17 mouse cellular contexts compared by ENCODE assay signal in the genomic region with DNA sequence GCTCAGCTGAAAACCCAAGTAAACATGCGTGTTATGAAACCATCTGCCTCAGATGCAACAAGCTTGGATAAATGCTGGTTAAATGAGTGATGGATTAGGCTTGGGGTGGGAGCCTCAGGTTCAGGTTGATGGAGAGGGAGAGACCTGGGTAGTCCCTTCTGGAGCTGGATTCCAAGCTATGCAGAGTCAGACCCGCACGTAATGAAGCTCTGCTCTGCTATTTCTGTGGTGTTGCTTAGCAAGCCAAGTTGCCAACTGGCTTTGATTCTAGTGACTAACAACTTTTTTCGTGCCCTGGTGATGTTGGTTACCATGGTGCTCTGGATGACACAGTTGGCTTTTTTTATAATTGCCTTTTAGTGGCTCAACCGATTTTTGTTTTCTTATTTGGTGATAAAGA. TPM values are rescaled to one million over a fixed set of nuclear protein-coding genes. Genes with fewer than 3 reads are reported as not detected.
DNase-seq lines count a peak whose midpoint lies in the region; ATAC-seq and TF ChIP-seq lines count a peak whose summit lies in the region.
"Had no signal": no experiment of that assay in that cellular context is flagged by ENCODE, and none has a peak within 500 bp of the region (broad histone marks: within the 10 kb centered on the region; RNA-seq: fewer than 3 reads in every experiment).

No protein-coding gene starts in this region.

- peak; percentile 33 for DNase-seq in hindbrain, postnatal 0 days (ENCODE audit: low spot score)
- peak; percentile 93 for DNase-seq in brain, adult 2 months (ENCODE audit: low read depth, low spot score)
- peak; percentile 64 to 82 for DNase-seq in frontal cortex, adult 2 months (ENCODE audit: extremely low spot score in 1 of 2, low spot score in 1 of 2)
- peak in 1 of 2 experiments; percentile 50 for DNase-seq in left cerebral cortex, adult 2 months (ENCODE audit: extremely low spot score in 1 of 2, low spot score in 2 of 2)
- no peak for DNase-seq in ovary, postnatal 14 days (ENCODE audit: low spot score)
- no peak for DNase-seq in midbrain, embryonic 14.5 days
- DNase-seq: adrenal gland, postnatal 25 days; lung, embryonic 14.5 days had no signal

- H3K9me3 ChIP-seq in hindbrain, postnatal 0 days (ENCODE audit: low read length): no peaks in the 10 kb centered on the region
- no peaks in the 10 kb centered on the region for H3K9me3 ChIP-seq in hindbrain, embryonic 16.5 days (ENCODE audit: control insufficient read depth, low read length)
- H3K9me3 ChIP-seq in midbrain, embryonic 14.5 days (ENCODE audit: control insufficient read depth, low read length): no peaks in the 10 kb centered on the region
- H3K9me3 ChIP-seq: midbrain, embryonic 10.5 days; neural tube, embryonic 12.5 days had no signal

- H3K4me2 ChIP-seq in hindbrain, postnatal 0 days (ENCODE audit: low read depth, low read length): no peak overlapping the region
- no peak overlapping the region for H3K4me2 ChIP-seq in hindbrain, embryonic 16.5 days (ENCODE audit: low read length)
- no peak overlapping the region for H3K4me2 ChIP-seq in midbrain, embryonic 14.5 days (ENCODE audit: low read length)
- H3K4me2 ChIP-seq: heart, embryonic 11.5 days; lung, embryonic 14.5 days; neural tube, embryonic 12.5 days had no signal

- H3K36me3 ChIP-seq in hindbrain, postnatal 0 days (ENCODE audit: insufficient read depth, low read length): no peaks in the 10 kb centered on the region
- H3K36me3 ChIP-seq in hindbrain, embryonic 16.5 days (ENCODE audit: control insufficient read depth, insufficient read depth, low read length): no peaks in the 10 kb centered on the region
- H3K36me3 ChIP-seq in midbrain, embryonic 14.5 days (ENCODE audit: control insufficient read depth, insufficient read depth, low read length): no peaks in the 10 kb centered on the region
- H3K36me3 ChIP-seq: midbrain, embryonic 10.5 days; neural tube, embryonic 12.5 days had no signal

- H3K4me1 ChIP-seq in hindbrain, postnatal 0 days (ENCODE audit: insufficient read depth, low read length): no peaks in the 10 kb centered on the region
- H3K4me1 ChIP-seq in hindbrain, embryonic 16.5 days (ENCODE audit: control insufficient read depth, insufficient read depth, low read depth, low read length): no peaks in the 10 kb centered on the region
- H3K4me1 ChIP-seq in midbrain, embryonic 14.5 days (ENCODE audit: control insufficient read depth, insufficient read depth, low read length): no peaks in the 10 kb centered on the region
- H3K4me1 ChIP-seq: midbrain, embryonic 10.5 days; neural tube, embryonic 12.5 days had no signal

- no peak overlapping the region for H3K4me3 ChIP-seq in hindbrain, postnatal 0 days (ENCODE audit: low read length)
- H3K4me3 ChIP-seq in hindbrain, embryonic 16.5 days (ENCODE audit: low read length): no peak overlapping the region
- H3K4me3 ChIP-seq in left cerebral cortex, adult 2 months: peak overlapping the region; percentile 23; the same call in 1 of the 2 replicates
- no peak overlapping the region for H3K4me3 ChIP-seq in midbrain, embryonic 14.5 days (replicated peaks; ENCODE audit: low read depth, low read length)
- H3K4me3 ChIP-seq: midbrain, embryonic 10.5 days; neural tube, embryonic 12.5 days had no signal

- intact Hi-C loops in left cerebral cortex, adult 2 months (cut with DNase I): no loop called here

- H3K27ac ChIP-seq in hindbrain, postnatal 0 days: no peak overlapping the region
- H3K27ac ChIP-seq in hindbrain, embryonic 16.5 days (ENCODE audit: low read depth, low read length): no peak overlapping the region
- H3K27ac ChIP-seq in left cerebral cortex, adult 2 months: peak overlapping the region; percentile 86
- no peak overlapping the region for H3K27ac ChIP-seq in midbrain, embryonic 14.5 days (replicated peaks; ENCODE audit: low read depth, low read length)
- H3K27ac ChIP-seq: midbrain, embryonic 10.5 days; neural tube, embryonic 12.5 days; stomach, postnatal 0 days had no signal

- no peak for ATAC-seq in hindbrain, postnatal 0 days
- no peak for ATAC-seq in hindbrain, embryonic 16.5 days
- ATAC-seq in megakaryocyte, adult 5-6 weeks (ENCODE audit: poor library complexity, severe bottlenecking): no peak
- ATAC-seq in midbrain, embryonic 14.5 days (ENCODE audit: low FRiP score, low TSS enrichment): no peak

- no peak for TF ChIP-seq CTCF in hindbrain, postnatal 0 days (IDR thresholded peaks at IDR 0.05; ENCODE audit: low read depth)
- TF ChIP-seq CTCF in left cerebral cortex, adult 2 months (IDR thresholded peaks at IDR 0.05): no peak

- 51% methylated on average over 5 of the region's 5 CpGs for WGBS in hindbrain, postnatal 0 days
- 75% methylated on average over 5 of the region's 5 CpGs for WGBS in hindbrain, embryonic 16.5 days
- WGBS in midbrain, embryonic 14.5 days: 90% methylated on average over 5 of the region's 5 CpGs

- H3K9ac ChIP-seq in hindbrain, postnatal 0 days (replicated peaks; ENCODE audit: low read length): no peak overlapping the region
- no peak overlapping the region for H3K9ac ChIP-seq in hindbrain, embryonic 16.5 days (ENCODE audit: low read depth, low read length)
- H3K9ac ChIP-seq in midbrain, embryonic 14.5 days (replicated peaks; ENCODE audit: low read length): no peak overlapping the region
- H3K9ac ChIP-seq: lung, embryonic 14.5 days; neural tube, embryonic 12.5 days had no signal

- H3K27me3 ChIP-seq in hindbrain, postnatal 0 days (ENCODE audit: insufficient read depth, low read length): no peaks in the 10 kb centered on the region
- H3K27me3 ChIP-seq in hindbrain, embryonic 16.5 days (replicated peaks; ENCODE audit: control insufficient read depth, insufficient read depth, low read length): no peaks in the 10 kb centered on the region
- H3K27me3 ChIP-seq in midbrain, embryonic 14.5 days (ENCODE audit: control insufficient read depth, insufficient read depth, low read length): no peaks in the 10 kb centered on the region
- H3K27me3 ChIP-seq: CH12.LX; neural tube, embryonic 12.5 days had no signal

RNA-seq across cellular contexts. Expression of a gene that starts 11.9 kb away (rescaled TPM):
- 8.2 and 9.6 TPM in 2 replicates for total RNA-seq in hindbrain, postnatal 0 days (2014; rRNA removed)
- polyA plus RNA-seq in hindbrain, postnatal 0 days (2015; fragmentation: Nextera tagmentation; extraction: Ambion mirVana): 2.5 and 3.4 TPM in 2 replicates
- polyA plus RNA-seq in hindbrain, embryonic 16.5 days (2015; fragmentation: Nextera tagmentation; extraction: Ambion mirVana): 3.9 and 4.2 TPM in 2 replicates
- polyA plus RNA-seq in frontal cortex, adult 2 months (2012; rRNA removed): 47.0 and 49.4 TPM in 2 replicates
- 100 to 1,000 TPM; 114 to 116 TPM for total RNA-seq in left cerebral cortex, adult 2 months (2021)
- 0.02 and 0.05 TPM in 2 replicates for total RNA-seq in megakaryocyte, adult 5-6 weeks (2015)
- total RNA-seq in megakaryocyte, adult 5-6 weeks (2017): not detected in 2 replicates
- 2.3 and 2.5 TPM in 2 replicates for polyA plus RNA-seq in midbrain, embryonic 14.5 days (2014; fragmentation: Nextera tagmentation; extraction: Ambion mirVana)
- total RNA-seq: CH12.LX; hematopoietic stem cell, adult 5-6 weeks had no signal
- polyA plus RNA-seq: kidney, embryonic 14.5 days had no signal

Comparison
In these comparisons a context has a peak if more than half of its experiments do, and no peak if none do; other contexts are left out.
1. DNase-seq: peak in hindbrain, postnatal 0 days (single experiment), brain, adult 2 months (single experiment) and frontal cortex, adult 2 months (2 of 2); none in ovary, postnatal 14 days (single experiment) and midbrain, embryonic 14.5 days (single experiment).